Mouse (Mus musculus): Measurements from ENCODE around the gene Mylk3.

- no peak for TF ChIP-seq CTCF (IDR thresholded peaks at IDR 0.05; ENCODE audit: low read depth)
- no peak for TF ChIP-seq EP300 (IDR thresholded peaks at IDR 0.05; ENCODE audit: low read depth)
These were observed 7.1 kb upstream of the Mylk3 start for GRCm38 (mm10) chr8:85393199-85393598.

Data from liver, embryonic 14.5 days (tissue).